Mouse (Mus musculus): ENCODE results near the gene 4930447C04Rik.
A peak's percentile ranks its signal among the peaks of the same experiment; 100 is the strongest.

Gene 4930447C04Rik

DNA sequence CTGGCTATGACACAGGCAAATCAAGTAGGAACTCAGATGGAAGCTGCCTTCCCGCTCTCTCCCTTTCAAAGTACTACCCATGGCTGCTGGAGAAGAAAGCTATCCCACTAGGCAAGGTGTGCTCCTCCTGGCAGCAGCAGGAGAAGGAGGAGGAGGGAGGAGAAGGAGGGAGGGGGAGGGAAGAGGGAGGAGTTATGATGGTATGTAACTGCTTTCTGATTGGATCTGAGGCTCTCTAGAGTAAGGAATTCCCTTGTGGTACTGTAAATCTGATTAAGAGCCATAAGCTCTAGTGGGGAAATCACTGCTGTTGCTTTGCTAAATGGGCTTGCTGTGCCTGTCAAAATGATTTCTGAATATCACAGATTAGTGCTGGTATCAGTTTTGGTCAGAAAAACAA lies 99.1 kb downstream of the 4930447C04Rik start:
- DNase-seq (ENCODE audit: low read depth in 2 of 2, low spot score in 2 of 2) = no peak

DNA sequence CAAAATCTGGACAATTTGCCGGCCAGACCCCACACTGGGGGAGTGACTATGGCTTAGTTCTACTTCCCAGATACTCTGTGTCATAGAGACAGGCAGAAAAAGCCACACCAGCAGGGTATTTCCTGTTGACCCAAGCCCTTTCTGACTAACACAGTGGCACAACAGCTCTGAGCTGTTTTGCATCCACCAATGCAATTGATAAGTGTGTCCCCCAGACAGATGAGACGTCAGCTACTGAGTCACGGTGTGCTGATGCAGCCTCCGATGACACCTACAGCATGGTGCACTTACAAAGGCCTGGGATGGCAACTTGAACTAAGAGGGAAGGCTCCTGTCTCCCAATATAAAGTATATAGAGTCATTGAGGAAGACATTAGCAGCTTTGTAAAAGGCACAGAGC lies 103.3 kb downstream of the 4930447C04Rik start:
- DNase-seq (ENCODE audit: low read depth in 2 of 2, low spot score in 2 of 2) = no peak

DNA sequence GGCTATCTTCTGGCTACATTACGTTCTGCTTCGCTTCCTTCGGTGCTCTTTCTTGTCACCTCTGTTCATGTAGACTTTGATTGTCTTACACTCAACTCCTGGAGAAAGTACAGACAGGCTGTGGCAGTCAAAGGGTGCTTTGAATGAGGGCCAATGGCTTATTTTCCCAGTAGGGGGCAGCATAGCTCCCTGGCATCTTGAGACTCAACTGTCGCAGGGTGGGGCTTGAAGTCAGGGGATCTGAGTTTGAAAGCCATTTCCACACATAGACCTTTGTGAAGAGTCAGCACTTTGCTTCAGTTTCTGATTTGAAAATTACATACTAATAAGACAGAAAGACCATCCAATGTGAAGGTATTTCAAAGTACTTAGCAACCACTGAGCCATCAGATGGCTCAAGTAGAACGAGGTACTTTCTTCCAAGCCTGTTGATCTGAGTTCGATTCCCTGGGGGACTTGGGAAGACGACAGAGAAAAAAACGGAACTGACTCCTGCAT lies 105.0 kb downstream of the 4930447C04Rik start:
- peak in 1 of 2 experiments; percentile 37 for DNase-seq (ENCODE audit: low read depth in 2 of 2, low spot score in 2 of 2)

DNA sequence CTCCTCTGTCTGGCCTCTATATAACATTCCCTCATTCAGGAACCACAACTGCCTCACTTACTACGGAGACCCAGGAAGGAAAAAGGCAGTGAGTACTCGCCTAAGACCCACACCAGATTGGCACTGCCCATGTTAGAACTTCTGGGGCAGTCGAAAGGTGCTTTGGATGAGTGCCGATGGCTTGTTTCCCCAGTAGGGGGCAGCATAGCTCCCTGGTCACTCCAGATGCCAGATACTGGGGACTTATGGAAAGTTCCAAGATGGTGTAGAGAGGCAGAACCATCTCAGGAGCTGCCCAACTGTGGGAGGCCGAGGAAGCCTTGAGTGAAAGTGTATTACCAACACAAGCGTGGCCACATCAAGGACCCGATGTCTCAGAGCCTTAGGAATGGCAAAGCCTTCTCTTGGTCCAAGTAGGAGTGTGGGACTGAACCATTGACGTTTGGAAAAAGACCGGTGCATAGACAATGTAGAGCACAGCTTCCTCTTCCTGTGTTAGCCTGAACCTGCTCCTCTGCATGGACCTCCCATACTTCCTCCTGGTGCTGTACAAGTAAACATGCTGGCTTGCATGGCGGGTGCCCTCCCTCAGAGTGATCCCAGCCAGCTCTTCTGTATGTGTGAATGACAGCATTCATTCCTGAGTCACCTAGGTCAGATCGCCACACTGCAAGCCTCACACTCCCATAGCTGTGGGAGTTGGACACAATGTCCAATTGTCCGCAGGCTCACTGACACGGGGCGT lies 105.6 kb downstream of the 4930447C04Rik start:
- no peak for DNase-seq (ENCODE audit: low read depth in 2 of 2, low spot score in 2 of 2)

DNA sequence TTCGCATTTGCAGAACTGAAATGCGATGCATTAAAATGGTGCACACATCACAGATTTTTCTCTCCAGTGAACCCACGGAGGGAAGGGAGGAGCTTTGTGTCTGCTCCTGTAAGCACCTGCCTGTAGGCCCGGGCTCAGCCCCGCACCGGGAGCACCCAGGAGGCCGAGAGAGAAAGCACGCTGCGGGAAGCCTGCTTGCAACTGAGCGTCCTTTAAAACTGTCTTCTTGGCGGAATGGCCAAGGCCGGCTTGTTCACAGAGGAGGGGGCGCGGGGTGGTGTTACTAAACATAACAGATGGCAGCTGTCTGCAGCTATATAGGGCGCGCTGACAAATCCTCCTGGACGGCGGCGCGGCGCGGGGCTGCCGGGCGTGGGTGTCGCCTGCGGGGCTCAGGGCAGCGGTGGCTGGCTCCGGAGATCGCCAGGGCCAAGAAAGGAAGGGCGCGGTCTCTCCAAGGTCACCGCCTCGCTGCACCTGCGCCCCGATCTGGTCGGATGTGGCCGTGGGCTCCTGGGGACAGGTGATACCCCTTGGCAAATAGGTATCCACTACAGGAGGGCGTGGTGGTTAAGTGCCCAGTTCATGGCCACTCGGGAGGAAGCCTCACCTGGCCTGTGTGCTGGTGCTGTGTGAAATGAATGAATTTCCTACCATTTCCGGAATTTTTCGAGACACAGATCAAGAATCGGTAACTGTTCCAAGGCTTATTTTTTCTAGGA lies 108.7 kb downstream of the 4930447C04Rik start:
- no peak for DNase-seq (ENCODE audit: low read depth in 2 of 2, low spot score in 2 of 2)
